Mouse (Mus musculus) R1 (cell line): Measurements from ENCODE around the gene Klrg2.
"Not testable (repeated sequence)": the region's sequence is repeated elsewhere in the genome, so short reads cannot be mapped to it uniquely, and the experiment has no call there.

Source experiments
- DNase-seq: peaks from one replicate; pipeline ENCODE4 v3.0.0-alpha.2; 2018; ENCODE audit warnings: low read depth, low spot score

Klrg2 gene

GRCm38 (mm10) chr6:38636852-38637618, at the start of gene Klrg2:
TSS of gene Klrg2 (minus strand) at chr6:38637242.
- peak; percentile 80 for DNase-seq

DNA sequence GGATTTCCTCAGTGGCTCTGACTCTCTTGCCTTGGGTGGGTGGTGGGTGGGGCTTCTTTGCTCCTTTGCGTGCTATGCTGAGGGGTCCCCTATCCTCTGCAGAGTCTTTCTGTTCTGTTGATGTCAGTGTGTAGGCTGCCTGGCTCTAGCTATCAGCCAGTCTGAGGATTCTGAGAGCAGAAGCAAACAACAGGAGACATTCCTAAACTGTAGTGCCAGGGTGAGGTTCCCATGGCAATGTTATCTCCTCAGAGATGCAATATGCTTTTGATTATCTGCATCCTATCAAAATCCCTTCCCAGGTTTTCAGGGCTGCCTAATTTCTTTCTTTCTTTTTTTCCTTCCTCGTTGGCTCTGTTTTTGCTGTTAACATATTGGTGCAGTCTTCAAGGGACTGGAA, 45.5 kb upstream of the Klrg2 start:
- DNase-seq = no peak

GRCm38 (mm10) chr6:38677629-38678028, 40.6 kb upstream of the Klrg2 start:
- peak; percentile 70 for DNase-seq

- no peak for DNase-seq
Measured at GRCm38 (mm10) chr6:38676723-38677122, 39.7 kb upstream of the Klrg2 start.

GRCm38 (mm10) chr6:38676217-38676616, 39.2 kb upstream of the Klrg2 start:
- no peak for DNase-seq

DNA sequence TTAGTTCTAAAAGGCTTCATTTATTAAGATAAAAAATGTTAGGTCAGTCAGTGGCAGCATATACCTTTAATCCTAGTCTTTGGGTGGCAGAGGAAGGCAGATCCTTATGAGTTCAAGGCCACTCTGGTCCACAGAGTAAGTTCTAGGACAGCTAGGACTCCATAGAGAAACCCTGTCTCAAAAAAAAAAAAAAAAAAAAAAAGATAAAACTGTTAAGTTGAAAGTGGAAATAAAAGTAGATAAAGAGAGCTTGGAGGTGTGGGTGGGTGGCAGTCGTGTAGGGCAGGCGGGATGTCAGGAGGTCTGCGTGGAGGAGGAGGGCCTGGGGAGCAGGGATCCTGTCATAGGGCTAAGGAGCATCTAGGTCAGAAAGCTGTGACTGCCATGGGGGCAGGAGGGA, 35.0 kb upstream of the Klrg2 start:
- DNase-seq = no peak

GRCm38 (mm10) chr6:38671270-38671669, 34.2 kb upstream of the Klrg2 start:
- DNase-seq = no peak

DNA sequence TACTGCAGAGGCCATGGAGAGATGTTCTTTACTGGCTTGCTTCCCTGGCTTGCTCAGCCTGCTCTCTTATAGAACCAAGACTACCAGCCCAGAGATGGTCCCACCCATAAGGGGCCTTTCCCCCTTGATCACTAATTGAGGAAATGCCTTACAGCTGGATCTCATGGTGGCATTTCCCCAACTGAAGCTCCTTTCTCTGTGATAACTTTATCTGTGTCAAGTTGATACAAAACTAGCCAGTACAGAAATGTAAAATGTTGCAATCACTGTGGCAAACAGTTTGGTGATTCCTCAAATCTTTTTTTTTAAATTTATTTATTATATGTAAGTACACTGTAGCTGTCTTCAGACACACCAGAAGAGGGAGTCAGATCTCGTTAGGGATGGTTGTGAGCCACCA, 33.4 kb upstream of the Klrg2 start:
- not testable (repeated sequence) for DNase-seq

- DNase-seq = peak; percentile 55
Measured at GRCm38 (mm10) chr6:38669580-38669979, 32.5 kb upstream of the Klrg2 start.

DNA sequence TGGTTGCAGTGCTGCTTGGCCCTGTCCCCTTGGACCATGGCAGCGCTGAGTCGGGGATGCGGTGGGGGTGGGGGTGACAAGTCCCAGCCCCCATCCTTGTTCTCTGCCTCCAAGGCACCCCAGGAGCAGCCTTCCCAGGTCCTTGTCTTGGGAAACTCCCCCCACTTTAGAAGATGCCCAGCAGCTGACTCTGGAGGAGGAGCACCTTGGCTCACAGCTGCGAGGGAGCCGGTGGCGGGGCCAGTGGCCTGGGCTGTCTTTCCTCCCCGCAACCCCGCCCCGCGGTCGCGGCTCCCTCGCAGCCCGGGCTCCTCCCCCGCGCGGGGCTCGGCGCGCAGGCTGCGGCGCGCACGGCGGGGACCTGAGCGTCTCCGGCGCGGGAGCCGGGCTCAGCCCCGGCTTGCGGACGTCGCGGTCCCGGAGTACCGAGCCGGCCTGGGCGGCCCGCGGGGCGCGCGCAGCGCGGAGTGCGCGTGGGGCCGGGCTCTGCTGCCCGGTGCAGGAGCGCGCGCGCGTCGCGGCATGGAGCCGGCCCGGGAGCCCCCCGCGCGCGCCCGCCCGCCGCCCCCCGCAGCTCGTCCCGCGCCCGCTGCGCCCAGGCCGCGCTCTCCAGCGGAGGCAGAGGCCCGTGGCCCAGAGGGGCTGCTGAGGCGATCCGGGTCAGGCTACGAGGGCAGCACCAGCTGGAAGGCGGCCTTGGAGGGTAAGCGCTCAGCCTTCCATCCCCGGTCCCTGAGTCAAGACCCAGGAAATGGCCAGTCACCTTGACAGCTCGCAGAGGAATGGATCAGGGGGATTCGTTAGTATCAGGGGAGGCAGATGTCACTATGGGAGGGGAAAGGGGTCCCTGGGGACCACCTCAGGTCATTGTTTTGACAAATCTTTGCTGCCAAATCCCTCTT, 25.9 kb upstream of the Klrg2 start, which contains the start of gene Clec2l:
Gene Clec2l (plus strand): TSS at position 356 of the 902 bp plus-strand sequence.
- peak; percentile 33 for DNase-seq

DNA sequence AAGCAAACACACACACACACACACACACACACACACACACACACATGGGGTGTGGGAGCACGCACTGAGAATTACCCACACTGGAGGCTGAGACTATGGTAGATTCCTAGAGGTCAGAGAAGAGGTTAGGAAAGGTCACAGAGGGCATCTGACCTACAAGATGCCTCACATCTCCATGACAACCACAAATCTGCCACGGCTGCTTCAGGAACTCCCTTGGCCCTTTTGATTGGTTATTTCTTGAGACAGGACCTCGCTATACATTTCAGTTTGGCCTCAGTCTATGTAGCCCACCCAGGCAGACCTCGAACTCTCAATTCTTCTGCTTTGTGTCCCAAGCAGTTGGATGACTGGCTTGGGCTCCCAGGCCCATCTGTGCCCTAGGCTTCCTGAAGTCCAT, 24.6 kb upstream of the Klrg2 start:
- DNase-seq = peak; percentile 38

GRCm38 (mm10) chr6:38650263-38650937, 13.4 kb upstream of the Klrg2 start:
- peak; percentile 85 for DNase-seq

DNA sequence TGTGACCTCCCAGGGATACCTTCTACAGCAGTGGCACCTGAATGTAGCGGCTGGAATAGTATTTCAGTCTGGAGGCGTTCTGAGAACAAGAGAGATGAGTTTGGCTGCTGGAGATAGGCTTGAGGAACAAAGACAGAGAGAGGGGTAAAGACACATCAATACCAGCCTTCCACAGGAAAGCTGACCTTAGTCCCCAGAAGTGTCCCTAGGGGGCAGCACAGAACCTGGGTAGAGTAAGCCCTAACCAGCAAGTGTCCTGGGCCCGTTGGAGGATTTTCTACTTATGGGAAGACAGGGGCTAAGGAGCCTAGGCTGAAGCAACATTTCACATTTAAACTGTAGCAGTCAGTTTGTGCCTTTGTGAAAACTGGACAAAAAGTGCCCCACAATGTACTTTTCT, 12.5 kb upstream of the Klrg2 start:
- peak; percentile 79 for DNase-seq

DNA sequence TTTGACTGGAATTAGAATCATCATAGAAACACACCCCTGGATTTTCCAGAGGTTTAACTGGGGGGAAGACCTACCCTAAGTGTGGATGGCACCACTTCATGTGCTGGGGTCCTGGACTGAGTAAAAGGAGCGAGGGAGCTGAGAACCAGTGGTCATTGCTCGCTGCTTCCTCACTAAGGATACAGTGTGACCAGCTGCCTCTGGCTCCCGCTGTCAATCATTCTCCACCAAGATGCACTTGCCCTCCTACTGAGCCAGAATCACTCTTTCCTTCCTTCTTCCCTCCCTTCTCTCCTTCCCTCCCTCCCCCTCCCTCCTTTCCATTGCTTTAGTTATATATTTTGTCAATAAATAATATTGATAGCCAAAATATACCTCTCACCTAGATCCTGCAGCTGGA, 6.0 kb upstream of the Klrg2 start:
- DNase-seq = no peak

DNA sequence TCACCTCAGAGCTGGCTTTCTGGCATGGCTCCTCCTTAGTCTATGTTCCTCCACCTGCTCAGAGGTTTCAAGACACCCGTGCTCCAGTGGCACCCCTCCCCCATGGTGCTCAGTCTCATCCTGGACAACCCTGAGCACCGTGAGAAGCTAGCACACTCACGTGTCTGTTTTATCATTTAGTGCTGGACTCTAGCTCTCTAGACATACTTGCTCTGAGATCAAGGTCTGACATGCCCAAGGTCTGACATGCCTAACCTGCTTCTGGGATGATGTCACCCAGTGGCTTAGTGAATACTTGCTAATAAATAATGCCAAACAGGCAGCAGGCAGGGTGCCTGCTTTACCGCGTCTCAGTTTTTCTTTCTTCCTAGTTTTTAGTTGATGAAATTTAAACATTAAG, 5.6 kb upstream of the Klrg2 start:
- no peak for DNase-seq

DNA sequence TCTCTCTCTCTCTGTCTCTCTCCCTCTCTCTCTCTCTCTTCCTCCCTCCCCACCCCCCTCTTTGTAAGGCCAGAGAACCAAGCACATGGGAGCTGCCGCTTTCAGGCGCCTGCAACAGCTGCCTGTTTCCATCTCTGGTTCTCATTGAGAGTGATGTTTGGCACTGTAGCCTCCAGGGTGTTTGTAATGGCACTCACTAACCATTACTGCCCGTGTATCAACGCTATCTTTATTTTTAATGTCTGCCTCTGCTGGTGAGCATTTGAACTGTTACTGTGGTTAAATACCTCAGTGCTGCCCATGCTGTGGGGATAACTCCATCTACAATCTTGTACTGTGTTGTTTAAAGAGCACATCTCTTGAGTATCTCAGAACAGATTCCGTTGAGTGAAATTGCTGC, 4.6 kb upstream of the Klrg2 start:
- DNase-seq = peak; percentile 19

- DNase-seq = no peak
Measured at GRCm38 (mm10) chr6:38641228-38641627, 4.2 kb upstream of the Klrg2 start.

DNA sequence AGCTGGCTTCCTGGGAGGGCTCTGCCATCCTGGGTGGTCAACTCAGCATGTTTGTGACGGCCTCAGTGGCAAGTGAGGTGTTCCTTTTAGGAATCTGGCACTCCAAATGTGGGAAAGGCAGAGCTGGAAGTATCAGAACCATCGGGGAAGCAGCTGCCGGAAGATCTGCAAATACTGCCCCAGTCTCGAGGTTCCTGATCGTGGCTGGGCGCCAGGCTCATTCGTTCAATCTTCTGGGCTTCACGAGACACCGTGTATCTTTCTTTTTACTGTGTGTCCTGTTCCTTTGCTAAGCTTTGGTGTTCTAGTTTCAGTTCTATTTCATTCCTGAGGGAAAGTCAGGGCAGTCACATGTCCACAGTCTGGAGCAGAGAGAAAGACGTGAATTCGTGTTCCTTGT, 3.4 kb upstream of the Klrg2 start:
- DNase-seq = no peak

GRCm38 (mm10) chr6:38635941-38636851, 846 bp downstream of the Klrg2 start:
- DNase-seq = peak; percentile 49

DNA sequence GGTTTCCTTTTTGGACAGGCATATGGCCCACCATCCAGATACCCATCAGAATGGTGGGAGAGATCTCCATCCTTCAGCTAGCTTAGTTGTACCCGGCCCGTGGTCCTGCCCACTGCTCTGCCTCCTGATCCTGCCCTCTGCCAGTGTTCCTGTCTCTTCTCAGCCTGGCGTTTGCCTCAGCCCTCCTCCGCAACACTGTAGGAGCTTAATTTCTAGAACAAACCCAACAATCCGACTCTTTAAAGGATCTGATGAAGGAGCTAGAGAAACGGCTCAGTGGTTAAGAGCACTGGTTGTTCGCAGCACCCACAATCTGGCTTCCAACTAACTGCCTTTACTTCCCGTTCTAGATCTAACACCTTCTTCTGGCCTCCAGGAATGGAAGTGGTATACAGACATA, 2.6 kb downstream of the Klrg2 start:
- no peak for DNase-seq

- no peak for DNase-seq
Measured at GRCm38 (mm10) chr6:38632826-38633225, 4.2 kb downstream of the Klrg2 start.
